Mouse (Mus musculus) heart, adult 10 weeks (tissue): ENCODE data around the gene Ash1l. TPM values are rescaled to one million over a fixed set of nuclear protein-coding genes. Genes with fewer than 3 reads are reported as not detected.

ENCODE experiments used
- polyA plus RNA-seq: library from polyadenylated mRNA; stranded (reverse); fragments of 350-450 nt; fragmentation: Illumina TruSeq; extraction: RNeasy Lipid Tissue Mini Kit (QIAGEN cat#74804); gene quantifications from one replicate; pipeline ENCODE4 v1.2.3, GENCODE M21; 2014; ENCODE audit warnings: low read depth, low replicate concordance

Gene Ash1l
- 20.1 TPM for polyA plus RNA-seq

DNA sequence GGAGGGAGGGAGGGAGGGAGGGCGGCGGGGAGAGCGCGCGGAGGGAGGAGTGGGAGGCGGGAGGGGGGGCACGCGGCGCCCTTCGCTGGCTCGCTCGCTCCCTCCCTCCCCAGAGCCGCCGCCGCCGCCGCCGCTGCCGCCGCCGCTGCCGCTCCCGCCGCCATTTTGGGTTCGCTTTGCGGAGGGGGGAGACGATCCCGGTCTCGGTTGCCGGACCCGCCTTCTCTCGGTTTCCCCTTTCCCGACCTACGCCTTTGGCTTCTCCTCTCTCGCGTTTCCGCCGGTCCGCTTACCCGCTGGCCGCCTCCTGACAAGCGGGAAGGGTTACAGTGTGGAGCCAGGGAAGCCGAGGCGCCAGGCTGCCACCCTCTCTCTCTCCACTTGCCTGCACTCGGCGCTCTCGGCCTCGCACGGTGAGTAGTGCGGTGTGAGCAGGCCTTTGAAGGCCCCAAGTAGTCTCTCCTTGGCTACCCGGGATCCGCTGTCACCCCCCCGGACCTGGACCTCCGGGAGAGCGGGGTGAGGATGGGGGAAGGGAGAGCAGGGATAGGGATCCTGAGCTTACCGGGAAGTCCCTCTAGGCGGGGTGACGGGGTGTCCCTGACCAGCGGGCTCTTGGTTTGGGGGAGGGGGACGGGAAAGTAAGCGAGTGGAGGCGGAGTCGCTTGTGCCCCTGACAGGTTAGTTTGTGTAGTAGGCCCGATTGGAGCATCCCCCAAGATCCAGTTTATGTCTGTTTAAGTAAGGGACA lies at the start of gene Ash1l, which contains the start of gene Dap3:
Gene Ash1l (plus strand): TSS at position 47 of the 751 bp plus-strand sequence.
Gene Dap3 (minus strand): TSS at position 606 of the 751 bp plus-strand sequence.

DNA sequence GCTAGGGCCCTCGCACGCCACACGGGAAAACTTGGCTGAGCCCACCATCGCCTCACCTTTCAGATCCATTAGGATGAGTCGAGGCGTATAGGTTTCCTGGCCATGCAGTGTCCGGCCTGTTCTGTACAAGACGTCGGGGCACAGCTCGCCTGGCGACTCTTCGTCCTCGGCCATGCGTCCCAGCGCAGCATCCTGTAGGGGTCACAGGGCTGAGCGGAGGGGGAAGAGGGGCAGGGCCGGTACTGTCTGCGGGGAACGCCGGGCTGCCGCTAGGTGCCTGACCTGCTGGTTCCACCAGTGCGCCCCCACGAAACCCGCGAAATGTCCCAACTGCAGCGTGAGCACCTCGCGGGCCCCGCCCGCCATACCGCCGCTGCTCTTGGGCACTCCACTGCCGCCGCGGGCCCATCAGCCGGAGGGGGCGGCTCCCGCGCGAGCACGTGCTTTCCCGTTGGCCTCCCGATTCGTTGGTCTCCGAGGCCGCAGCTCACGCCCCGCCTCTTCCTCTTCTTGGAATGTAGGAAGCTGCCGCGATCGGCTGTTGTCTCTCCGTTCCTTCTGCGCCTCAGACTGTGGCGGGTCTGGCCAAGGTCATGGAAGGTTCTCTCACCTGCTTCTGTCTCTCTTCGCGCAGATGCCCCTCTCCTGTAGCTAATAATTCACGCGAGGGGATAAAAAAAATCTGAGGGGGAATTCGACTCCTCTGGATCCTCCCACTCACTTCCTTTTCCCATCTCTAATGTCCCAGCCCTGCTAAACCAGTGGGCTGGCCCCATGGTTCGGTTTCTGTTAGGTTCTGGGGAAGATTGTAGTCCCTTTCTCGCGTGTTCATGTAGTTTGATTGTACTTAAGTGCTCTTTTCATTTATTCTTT lies 36.7 kb upstream of the Ash1l start, which contains the start of gene Msto1:
Gene Msto1 (minus strand): TSS at position 489 of the 873 bp plus-strand sequence.

DNA sequence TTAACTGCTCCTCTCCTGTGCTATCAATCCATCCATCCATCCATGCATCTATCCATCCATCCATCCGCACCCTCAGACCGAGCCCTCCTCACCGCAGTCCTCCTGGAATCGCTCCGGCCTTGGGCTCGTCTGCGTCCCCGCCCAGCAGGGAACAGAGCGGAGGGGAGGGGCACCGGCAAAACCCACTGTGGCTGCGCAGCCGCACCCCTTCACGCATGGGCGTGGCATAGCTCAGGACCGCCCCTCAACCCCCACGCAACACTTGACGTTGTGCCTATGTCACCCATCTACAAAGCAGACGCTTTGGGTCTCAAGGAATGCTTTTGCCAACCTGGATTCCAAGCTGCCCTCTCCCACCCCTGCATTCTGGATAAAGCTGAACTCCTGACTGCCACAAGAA lies 142.8 kb downstream of the Ash1l start, which contains the start of gene Rusc1:
Gene Rusc1 (minus strand): TSS at position 137 of the 400 bp plus-strand sequence.

DNA sequence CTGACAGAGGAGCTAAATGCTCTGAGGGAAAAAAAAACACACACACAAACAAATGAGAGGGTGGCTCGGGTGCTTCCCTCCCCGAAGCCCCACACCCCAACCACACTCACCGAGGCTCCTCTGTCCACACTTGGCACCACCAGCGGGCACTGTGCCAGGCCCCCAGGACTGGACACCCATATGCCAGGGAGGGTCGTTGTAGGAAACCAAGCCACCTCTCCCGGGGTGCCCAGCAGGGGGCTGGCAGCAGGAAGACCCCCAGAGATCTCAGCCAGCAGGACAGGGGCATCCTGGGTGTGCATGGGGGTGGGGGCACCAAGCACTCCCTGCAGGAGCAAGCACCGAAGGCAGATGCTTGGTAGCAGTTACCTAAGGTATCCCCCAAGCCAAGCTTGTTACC lies 150.4 kb downstream of the Ash1l start, which contains the start of gene Gm43738:
Gene Gm43738 (minus strand): TSS at position 289 of the 400 bp plus-strand sequence.

DNA sequence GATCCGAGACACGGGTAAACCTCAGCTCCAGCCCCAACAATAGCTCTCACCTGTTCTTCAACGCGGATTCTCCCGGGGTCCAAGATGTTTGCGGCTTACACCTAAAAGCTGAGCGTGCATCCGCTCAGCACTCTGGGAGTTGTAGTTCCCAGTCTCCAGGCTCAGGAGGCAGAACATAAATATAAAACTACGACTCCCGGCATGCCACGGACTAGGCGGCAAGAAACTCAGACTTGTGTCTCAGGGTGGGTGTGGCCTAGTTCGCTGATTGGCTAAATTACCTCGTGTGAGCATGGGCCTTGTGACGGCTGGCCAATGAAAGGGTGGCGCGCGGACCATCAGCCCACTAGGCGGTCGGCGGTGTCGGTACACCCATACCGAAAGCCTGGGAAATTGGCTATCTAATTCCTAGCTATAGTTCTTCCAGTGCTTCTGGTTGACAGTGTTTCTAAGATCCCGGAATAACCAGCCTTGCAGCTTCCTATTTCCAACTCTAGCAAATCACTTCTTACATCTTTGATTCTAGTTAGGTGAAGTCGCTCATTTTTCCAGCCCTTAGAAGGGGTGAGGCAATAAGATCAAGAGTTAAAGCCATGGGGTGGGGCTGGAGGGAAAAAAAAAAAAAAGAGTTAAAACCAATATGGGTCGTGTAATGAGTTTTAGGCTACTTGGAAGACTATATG lies 151.5 kb downstream of the Ash1l start, which contains the start of gene Fdps:
Gene Fdps (minus strand): TSS at position 148 of the 683 bp plus-strand sequence.

Other genes starting within 250 kb of the Ash1l start
- gene Rit1, start 233.8 kb upstream of the Ash1l start, polyA plus RNA-seq: 94.5 TPM
- gene Syt11, start 175.5 kb upstream of the Ash1l start, polyA plus RNA-seq: 13.0 TPM
- 24.3 TPM for gene Gon4l, start 115.4 kb upstream of the Ash1l start, polyA plus RNA-seq
- 15.1 TPM for gene Msto1, start 36.6 kb upstream of the Ash1l start, polyA plus RNA-seq
- gene Dap3, start 559 bp downstream of the Ash1l start, polyA plus RNA-seq: 169 TPM
- 32.7 TPM for gene Rusc1, start 142.7 kb downstream of the Ash1l start, polyA plus RNA-seq
- not detected for gene Gm43738, start 150.5 kb downstream of the Ash1l start, polyA plus RNA-seq
- 25.7 TPM for gene Fdps, start 151.3 kb downstream of the Ash1l start, polyA plus RNA-seq
- not detected for gene Pklr, start 185.5 kb downstream of the Ash1l start, polyA plus RNA-seq
- 0.73 TPM for gene Hcn3, start 209.6 kb downstream of the Ash1l start, polyA plus RNA-seq
- gene Clk2, start 214.2 kb downstream of the Ash1l start, polyA plus RNA-seq: 30.6 TPM
- gene Scamp3, start 226.9 kb downstream of the Ash1l start, polyA plus RNA-seq: 52.7 TPM
- gene Fam189b, start 232.5 kb downstream of the Ash1l start, polyA plus RNA-seq: 5.2 TPM